Mouse (Mus musculus) erythroblast, embryonic 14.5 days (primary cell): ENCODE data around the gene Cd96. TPM values are rescaled to one million over a fixed set of nuclear protein-coding genes. Genes with fewer than 3 reads are reported as not detected.

Experiments used
- H3K27me3 ChIP-seq: 2 replicates; pipeline ENCODE4 v1.6.1; 2012; ENCODE audit warnings: inconsistent platforms; ENCODE audit not compliant: control insufficient read depth
- H3K36me3 ChIP-seq: 2 replicates; pipeline ENCODE4 v1.6.1; 2012; ENCODE audit warnings: mild to moderate bottlenecking, inconsistent platforms; ENCODE audit not compliant: control insufficient read depth
- H3K4me1 ChIP-seq: 2 replicates; pipeline ENCODE4 v1.6.1; 2012; ENCODE audit warnings: inconsistent platforms; ENCODE audit not compliant: control insufficient read depth
- H3K4me3 ChIP-seq: replicated peaks from 2 replicates; pipeline ENCODE3; 2012; ENCODE audit warnings: moderate library complexity, mild to moderate bottlenecking, inconsistent platforms
- H3K9me3 ChIP-seq: 2 replicates; pipeline ENCODE4 v1.6.1; 2012; ENCODE audit warnings: low read length, inconsistent platforms, mixed read lengths; ENCODE audit not compliant: control insufficient read depth
- GATA1 ChIP-seq: IDR thresholded peaks from 2 replicates; pipeline ENCODE4 v1.6.1; 2012; ENCODE audit warnings: low read length, inconsistent platforms, mixed read lengths
- TAL1 ChIP-seq: IDR thresholded peaks from 3 replicates; pipeline ENCODE4 v1.6.1; 2012; ENCODE audit warnings: low read length, inconsistent platforms, mixed read lengths
- polyA plus RNA-seq: library from polyadenylated mRNA; stranded (reverse); fragments of >175 nt; gene quantifications from 2 replicates; pipeline ENCODE4 v1.2.3, GENCODE M21; 2012

The Cd96 gene
- polyA plus RNA-seq, 1 experiment = not detected

DNA sequence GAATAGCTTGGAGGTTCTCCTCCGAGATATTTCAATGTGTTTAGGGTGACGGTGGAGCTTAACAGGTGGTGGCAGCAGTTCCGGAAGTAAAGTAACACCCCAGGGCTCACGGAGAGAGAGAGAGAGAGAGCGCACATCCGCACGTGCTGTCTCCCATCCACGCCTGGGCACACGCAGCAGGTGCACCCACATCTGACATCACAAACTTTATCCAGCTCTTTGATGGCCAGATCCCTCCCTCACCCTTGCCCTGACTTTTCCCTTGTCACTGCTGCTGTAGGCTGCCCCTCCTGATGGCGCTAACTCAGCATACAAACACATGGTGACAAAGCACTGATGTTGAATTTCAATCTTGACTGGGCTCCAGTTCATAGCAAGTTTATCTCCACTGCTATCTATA lies 113.8 kb downstream of the Cd96 start:
- no peak overlapping the region for H3K4me3 ChIP-seq
- no peaks in the 10 kb centered on the region; the same call in 1 of the 2 replicates for H3K36me3 ChIP-seq
- TF ChIP-seq GATA1 = no peak
- TF ChIP-seq TAL1 = no peak
- peaks cover 7% of the 10 kb centered on the region for H3K27me3 ChIP-seq
- peaks cover 14% of the 10 kb centered on the region for H3K4me1 ChIP-seq
- no peaks in the 10 kb centered on the region for H3K9me3 ChIP-seq

DNA sequence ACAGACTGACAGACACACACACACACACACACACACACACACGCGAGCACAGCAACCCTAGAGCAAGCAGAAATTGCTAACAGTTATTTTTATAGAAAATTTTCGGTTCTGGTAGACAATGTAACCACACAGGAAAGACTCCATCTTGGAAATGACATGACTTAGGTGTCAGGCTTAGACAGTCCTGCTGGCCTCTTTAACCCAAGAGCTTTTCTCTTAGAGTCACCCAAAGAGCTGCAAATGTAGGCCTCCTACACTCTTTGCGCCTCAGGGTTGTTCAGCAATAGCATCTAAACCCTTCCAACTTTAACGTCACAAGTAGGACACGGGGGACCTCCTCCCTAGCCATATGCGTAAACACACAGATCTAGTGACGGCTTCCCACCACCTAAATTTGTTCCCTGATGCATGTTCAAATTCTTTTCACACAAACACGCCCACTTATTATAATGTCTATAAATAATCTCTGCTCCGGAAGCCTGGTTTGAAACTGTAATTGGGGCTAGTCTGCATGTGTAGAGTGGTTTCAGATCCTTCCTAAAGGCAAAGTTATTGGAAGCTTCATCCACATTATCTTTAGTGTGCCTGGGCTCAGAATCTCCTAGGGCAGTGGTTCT lies 118.4 kb downstream of the Cd96 start:
- no peak overlapping the region for H3K4me3 ChIP-seq
- no peaks in the 10 kb centered on the region for H3K9me3 ChIP-seq
- TF ChIP-seq TAL1 (no peak), GATA1 (no peak)
- no peaks in the 10 kb centered on the region for H3K4me1 ChIP-seq
- H3K27me3 ChIP-seq = no peaks in the 10 kb centered on the region
- H3K36me3 ChIP-seq = no peaks in the 10 kb centered on the region; the same call in 1 of the 2 replicates

DNA sequence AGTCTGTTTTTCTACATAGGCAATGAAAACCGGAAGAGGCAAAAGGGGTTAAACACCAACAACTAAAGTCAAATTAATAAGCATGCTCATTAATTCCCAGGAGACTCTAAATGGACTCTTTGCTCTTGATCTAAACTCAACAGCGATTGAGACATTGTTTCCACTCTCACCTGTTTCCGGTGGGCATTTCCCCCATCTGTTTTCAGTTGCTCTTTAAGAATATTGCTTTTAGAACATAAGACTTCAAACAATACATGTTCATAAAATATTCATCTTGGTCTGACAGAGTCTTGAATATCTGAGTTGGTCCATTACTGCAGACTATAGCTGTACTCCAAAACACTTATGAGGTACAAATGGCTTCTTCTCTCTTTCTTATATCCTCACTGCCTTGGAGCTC lies 119.1 kb downstream of the Cd96 start:
- Histone ChIP-seq H3K36me3 (no peaks in the 10 kb centered on the region; the same call in 1 of the 2 replicates), H3K4me1 (no peaks in the 10 kb centered on the region), H3K4me3 (no peak overlapping the region), H3K9me3 (no peaks in the 10 kb centered on the region), H3K27me3 (no peaks in the 10 kb centered on the region)
- TF ChIP-seq TAL1 = no peak
- TF ChIP-seq GATA1 = no peak

DNA sequence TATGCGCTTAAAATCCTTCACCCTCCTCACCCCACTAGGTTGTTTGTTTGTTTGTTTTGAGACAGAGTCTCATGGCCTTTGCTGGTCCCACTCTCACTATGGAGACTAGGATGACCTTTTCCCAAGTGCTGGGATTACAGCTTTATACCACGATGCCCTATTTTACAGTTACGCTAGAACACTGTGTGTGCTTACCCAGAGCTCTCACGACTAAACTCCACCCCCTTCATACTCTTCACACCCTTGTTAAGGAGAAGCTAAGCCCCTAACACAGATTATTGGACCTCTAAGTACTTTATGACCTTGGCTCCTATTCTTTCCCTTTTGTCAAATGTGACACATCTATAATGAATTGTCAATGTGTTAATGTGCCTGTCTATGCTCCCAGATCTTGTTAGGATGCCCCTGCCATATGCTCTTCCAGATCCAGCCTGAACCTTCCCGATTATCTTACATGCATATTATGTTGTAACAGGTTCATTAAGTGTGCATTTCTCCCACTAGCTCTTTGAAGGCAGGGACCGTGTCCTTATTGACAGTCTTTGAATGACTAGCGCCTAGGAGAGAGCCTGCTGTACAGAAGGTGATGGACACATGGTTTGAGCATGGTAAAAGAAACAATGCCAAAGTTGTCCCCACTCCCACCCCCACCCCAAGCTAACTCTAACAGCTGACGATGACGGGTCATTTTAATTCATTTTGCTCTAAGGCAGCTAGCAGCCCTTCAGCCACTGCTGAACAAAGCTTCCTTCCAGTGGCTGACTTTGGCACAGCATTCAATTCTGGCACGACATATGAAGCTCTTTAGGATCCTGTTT lies 120.5 kb downstream of the Cd96 start:
- Histone ChIP-seq H3K9me3 (no peaks in the 10 kb centered on the region), H3K4me3 (no peak overlapping the region), H3K4me1 (no peaks in the 10 kb centered on the region), H3K36me3 (no peaks in the 10 kb centered on the region; the same call in 1 of the 2 replicates), H3K27me3 (no peaks in the 10 kb centered on the region)
- no peak for TF ChIP-seq TAL1

DNA sequence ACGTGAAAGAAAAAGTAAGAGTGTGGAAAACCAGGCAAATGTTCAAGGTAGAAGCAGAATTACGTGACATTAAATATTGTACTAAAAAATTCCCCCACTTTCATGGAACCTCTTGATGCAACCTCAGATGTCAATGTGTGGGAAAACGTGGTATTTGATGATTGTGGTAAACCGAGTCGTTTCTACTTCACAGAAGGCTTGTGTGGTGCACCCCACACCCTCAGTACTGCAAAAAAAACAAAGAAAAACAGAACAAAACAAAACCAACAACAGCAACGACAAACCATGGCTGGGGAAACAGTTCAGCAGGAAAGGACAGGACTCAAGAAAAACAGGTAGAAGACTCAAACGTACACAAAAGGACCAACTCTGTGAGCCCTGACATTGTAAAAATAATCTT lies 121.8 kb downstream of the Cd96 start:
- Histone ChIP-seq H3K4me1 (no peaks in the 10 kb centered on the region), H3K9me3 (no peaks in the 10 kb centered on the region), H3K27me3 (no peaks in the 10 kb centered on the region), H3K4me3 (no peak overlapping the region), H3K36me3 (no peaks in the 10 kb centered on the region; the same call in 1 of the 2 replicates)
- TF ChIP-seq TAL1 = no peak
- TF ChIP-seq GATA1 = no peak

DNA sequence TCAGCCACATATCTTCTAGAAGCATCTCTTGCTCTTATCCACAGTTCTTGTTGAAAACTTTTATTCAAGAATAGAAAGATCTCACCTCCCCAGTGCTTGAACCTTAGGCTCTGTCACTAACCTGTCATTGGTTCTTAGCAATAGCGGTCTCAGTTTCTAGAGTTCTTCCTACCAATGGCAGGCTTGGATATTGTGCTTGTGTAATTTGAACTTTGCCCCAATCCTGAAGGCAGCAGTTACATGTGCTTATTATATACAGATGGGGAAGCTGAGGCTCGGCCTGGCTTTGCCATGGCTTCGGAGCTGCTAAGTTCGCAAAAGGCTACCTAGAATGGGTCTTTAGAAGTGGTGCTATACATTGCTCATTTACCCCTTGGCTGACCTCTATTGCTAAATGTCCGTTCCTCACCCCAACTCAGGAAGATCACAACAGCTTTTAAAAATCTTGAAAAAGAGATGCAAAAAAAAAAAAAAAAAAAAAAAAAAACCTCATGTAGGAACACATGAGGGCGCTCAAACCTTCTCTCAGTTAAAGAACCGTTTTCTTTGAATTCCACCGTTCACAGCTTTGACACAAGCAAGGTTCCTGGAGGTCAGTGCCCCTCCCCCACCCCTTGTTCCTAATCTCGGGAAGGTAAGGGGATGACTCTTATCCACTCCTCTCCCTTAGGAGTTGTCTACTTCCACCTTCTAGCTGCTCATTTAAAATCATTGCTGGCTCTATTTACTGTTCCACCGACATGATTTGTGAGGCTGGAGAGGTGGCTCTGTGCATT lies 129.0 kb downstream of the Cd96 start:
- Histone ChIP-seq H3K4me3 (no peak overlapping the region), H3K36me3 (no peaks in the 10 kb centered on the region), H3K27me3 (no peaks in the 10 kb centered on the region), H3K9me3 (no peaks in the 10 kb centered on the region), H3K4me1 (no peaks in the 10 kb centered on the region)
- no peak for TF ChIP-seq GATA1
- TF ChIP-seq TAL1 = no peak

DNA sequence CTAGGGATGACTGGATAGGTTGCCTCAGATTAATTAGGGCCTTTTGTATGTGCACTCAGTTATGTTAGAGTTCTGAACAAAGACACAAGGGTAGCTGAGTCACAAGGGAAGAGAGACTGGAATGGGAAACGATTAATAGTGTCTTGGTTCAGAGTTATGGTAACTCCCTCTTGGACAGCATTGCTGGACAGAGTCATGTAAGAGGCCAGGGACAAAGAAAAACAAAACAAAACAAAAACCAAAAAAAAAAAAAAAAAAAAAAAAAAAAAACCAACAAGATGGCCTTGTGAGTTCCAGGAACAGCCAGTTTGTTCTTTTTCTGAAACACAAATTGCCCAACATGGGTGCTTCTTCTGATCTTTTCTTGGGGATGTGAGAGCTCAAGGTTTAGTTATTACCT lies 133.8 kb downstream of the Cd96 start:
- H3K27me3 ChIP-seq = no peaks in the 10 kb centered on the region
- H3K4me3 ChIP-seq = no peak overlapping the region
- no peaks in the 10 kb centered on the region for H3K9me3 ChIP-seq
- H3K36me3 ChIP-seq = no peaks in the 10 kb centered on the region
- no peaks in the 10 kb centered on the region for H3K4me1 ChIP-seq
- TF ChIP-seq TAL1 = no peak

Other genes starting within 250 kb of the Cd96 start
- 0.01 TPM in 2 replicates for gene Phldb2, start 166.7 kb downstream of the Cd96 start, polyA plus RNA-seq
- gene Plcxd2, start 110.0 kb downstream of the Cd96 start, polyA plus RNA-seq = under 0.01 TPM in 1 of 2 replicates, not detected in the other
- gene Gm4737, start 34.8 kb upstream of the Cd96 start, polyA plus RNA-seq = 2.6 and 5.1 TPM in 2 replicates